Mouse (Mus musculus) forebrain, embryonic 11.5 days (tissue): ENCODE results near the gene Snrnp35. TPM values are rescaled to one million over a fixed set of nuclear protein-coding genes. Genes with fewer than 3 reads are reported as not detected.

Experiments used
- ATAC-seq: fragments of 200-750 bp; cut with Nextera tagmentation; replicated peaks from 2 replicates; pipeline ENCODE4 v1.8.0; 2017; ENCODE audit warnings: moderate TSS enrichment; ENCODE audit not compliant: low FRiP score
- DNase-seq: peaks from one replicate; pipeline ENCODE4 v3.0.0-alpha.2; 2017; ENCODE audit warnings: low spot score
- H3K27ac ChIP-seq: fragments of 300-500 bp; sonication (generic); 2 replicates; pipeline ENCODE4 v1.5.1; 2014; ENCODE audit warnings: low read depth, low read length
- H3K27me3 ChIP-seq: fragments of 300-500 bp; sonication (generic); 2 replicates; pipeline ENCODE4 v1.6.1; 2014; ENCODE audit warnings: mild to moderate bottlenecking, low read length, mixed read lengths; ENCODE audit not compliant: control insufficient read depth, insufficient read depth
- H3K36me3 ChIP-seq: fragments of 300-500 bp; sonication (generic); 2 replicates; pipeline ENCODE4 v1.6.1; 2014; ENCODE audit warnings: mild to moderate bottlenecking, low read length, moderate library complexity, mixed read lengths; ENCODE audit not compliant: control insufficient read depth, insufficient read depth
- H3K4me1 ChIP-seq: fragments of 300-500 bp; sonication (generic); replicated peaks from 2 replicates; pipeline ENCODE4 v1.6.1; 2014; ENCODE audit warnings: low read length, mixed read lengths; ENCODE audit not compliant: control insufficient read depth, insufficient read depth
- H3K4me2 ChIP-seq: fragments of 300-500 bp; sonication (generic); 2 replicates; pipeline ENCODE4 v1.6.1; 2014; ENCODE audit warnings: low read depth, mild to moderate bottlenecking, low read length, moderate library complexity, mixed read lengths; ENCODE audit not compliant: severe bottlenecking
- H3K4me3 ChIP-seq: fragments of 300-500 bp; sonication (generic); 2 replicates; pipeline ENCODE4 v1.5.1; 2014; ENCODE audit warnings: low read depth, low read length
- H3K9ac ChIP-seq: fragments of 300-500 bp; sonication (generic); 2 replicates; pipeline ENCODE4 v1.6.1; 2014; ENCODE audit warnings: low read length
- H3K9me3 ChIP-seq: fragments of 300-500 bp; sonication (generic); 2 replicates; pipeline ENCODE4 v1.6.1; 2016; ENCODE audit warnings: low read length, mixed read lengths; ENCODE audit not compliant: control insufficient read depth
- whole genome bisulfite sequencing: fragments of 180-500 bp; shearing (Covaris S2); extraction: QIAGEN DNeasy Blood & Tissue Kit; methylation state at CpG from one replicate; pipeline ENCODE4 v1.1.7; 2014; 5-methylcytosine and 5-hydroxymethylcytosine counted together
- polyA plus RNA-seq: library from polyadenylated mRNA; unstranded; fragments of >200 nt; fragmentation: Nextera tagmentation; extraction: Ambion mirVana; gene quantifications from 2 replicates; pipeline ENCODE4 v1.2.1, GENCODE M21; 2014

Gene Snrnp35
- polyA plus RNA-seq = 14.3 and 17.3 TPM in 2 replicates

DNA sequence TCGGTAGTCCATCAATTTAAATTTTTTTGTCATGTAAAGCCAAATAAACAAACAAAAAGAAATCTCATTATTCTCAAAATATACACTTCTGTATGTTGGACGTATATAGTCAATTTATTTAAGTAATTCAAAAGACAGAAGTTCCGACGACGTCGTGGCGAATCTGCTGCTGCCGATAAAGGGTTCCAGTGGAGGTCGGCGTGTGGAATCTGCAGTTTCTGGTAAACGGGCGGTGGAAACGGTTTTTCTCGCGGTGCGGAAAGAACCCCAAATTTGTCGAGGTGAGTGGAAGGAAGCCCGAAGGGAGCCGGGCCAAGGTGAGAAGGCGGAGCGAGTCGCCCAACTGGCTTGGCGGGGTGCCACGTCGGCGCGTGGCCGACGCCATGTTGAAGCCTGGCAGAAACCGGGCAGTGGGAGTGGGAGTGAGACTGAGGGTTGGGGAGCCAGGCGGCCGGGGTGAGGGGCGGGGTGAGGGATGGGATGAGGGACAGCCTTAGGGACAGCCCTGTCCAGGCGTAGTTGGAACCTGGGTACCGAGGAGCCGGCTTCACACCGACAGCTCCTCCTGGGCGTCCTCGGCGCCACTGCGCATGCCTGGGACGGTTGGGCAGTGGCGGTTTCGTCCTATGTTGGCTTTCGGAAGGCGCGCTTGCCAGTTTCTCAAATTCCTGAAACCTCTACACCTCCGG lies at the start of gene Snrnp35:
Gene Snrnp35, plus strand, starts transcription at position 169 of the 689 bp plus-strand sequence.
- Histone ChIP-seq H3K36me3 (no peaks in the 10 kb centered on the region), H3K4me3 (peak within 1 kb of the TSS; percentile 68), H3K27me3 (no peaks in the 10 kb centered on the region), H3K9ac (peak within 1 kb of the TSS; percentile 90), H3K27ac (peak within 1 kb of the TSS; percentile 98), H3K4me2 (peak within 1 kb of the TSS; percentile 75), H3K9me3 (no peaks in the 10 kb centered on the region), H3K4me1 (0 out of 2 replicates have a peak, but pooled peaks cover 2% of the 10 kb centered on the region)
- ATAC-seq (peak; percentile 93), DNase-seq (peak; percentile 95)
- under 1% methylated on average over 48 of the region's 48 CpGs for WGBS

DNA sequence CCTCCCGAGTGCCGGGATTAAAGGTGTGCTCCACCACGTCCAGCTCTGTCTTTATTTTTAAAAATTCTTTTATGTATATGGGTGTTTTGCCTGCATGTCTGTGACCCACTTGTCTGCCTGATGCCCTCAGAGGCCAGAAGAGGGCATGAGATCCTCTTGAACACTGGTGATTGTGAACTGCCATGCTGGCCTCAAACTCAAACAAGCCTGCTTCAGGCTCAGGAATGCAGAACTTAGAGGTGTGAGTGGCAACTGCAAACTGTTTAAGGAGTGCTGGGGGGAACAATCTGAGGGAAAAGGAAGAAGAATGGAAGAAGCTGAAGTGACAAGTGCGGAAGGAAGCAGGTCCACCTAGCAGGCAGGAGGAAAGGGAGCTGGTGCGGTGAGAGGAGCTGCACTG lies 44.7 kb upstream of the Snrnp35 start:
- H3K27ac ChIP-seq = no peak overlapping the region
- no peak overlapping the region; the same call in 1 of the 2 replicates for H3K9ac ChIP-seq
- no peaks in the 10 kb centered on the region; the same call in 1 of the 2 replicates for H3K4me1 ChIP-seq
- H3K4me3 ChIP-seq = no peak overlapping the region
- WGBS = 92% methylated on average over 5 of the region's 5 CpGs
- ATAC-seq (no peak), DNase-seq (no peak)
- H3K9me3 ChIP-seq = no peaks in the 10 kb centered on the region
- H3K36me3 ChIP-seq = no peaks in the 10 kb centered on the region; the same call in 1 of the 2 replicates
- H3K27me3 ChIP-seq = no peaks in the 10 kb centered on the region
- no peak overlapping the region for H3K4me2 ChIP-seq

DNA sequence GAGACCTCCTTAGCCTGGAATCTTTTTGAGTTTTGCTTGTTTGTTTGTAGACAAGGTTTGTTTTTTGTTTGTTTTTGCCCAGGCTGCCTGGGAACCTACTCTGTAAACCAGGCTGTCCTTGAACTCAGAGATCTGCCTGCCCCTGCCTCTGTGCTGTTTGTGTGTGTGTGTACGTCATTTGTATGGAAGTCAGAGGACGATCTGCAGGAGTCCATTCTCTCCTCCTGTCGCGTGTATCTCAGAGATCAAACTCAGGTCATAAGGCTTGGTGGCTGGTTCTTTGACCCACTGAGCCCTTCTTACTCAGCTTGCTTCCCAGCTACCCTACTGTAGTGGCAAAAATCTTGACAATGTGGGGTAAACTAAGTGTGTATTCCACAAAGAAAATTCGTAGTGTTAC lies 44.2 kb upstream of the Snrnp35 start:
- no peak overlapping the region; the same call in 1 of the 2 replicates for H3K4me3 ChIP-seq
- peak overlapping the region; percentile 94 for H3K4me2 ChIP-seq
- H3K9me3 ChIP-seq = no peaks in the 10 kb centered on the region
- H3K27ac ChIP-seq = 0 out of 2 replicates have a peak overlapping the region, but pooled peaks have one; percentile 31
- H3K9ac ChIP-seq = no peak overlapping the region
- DNase-seq (no peak), ATAC-seq (no peak)
- no peaks in the 10 kb centered on the region; the same call in 1 of the 2 replicates for H3K4me1 ChIP-seq
- H3K36me3 ChIP-seq = no peaks in the 10 kb centered on the region; the same call in 1 of the 2 replicates
- 64% methylated on average over 5 of the region's 5 CpGs for WGBS
- H3K27me3 ChIP-seq = no peaks in the 10 kb centered on the region

DNA sequence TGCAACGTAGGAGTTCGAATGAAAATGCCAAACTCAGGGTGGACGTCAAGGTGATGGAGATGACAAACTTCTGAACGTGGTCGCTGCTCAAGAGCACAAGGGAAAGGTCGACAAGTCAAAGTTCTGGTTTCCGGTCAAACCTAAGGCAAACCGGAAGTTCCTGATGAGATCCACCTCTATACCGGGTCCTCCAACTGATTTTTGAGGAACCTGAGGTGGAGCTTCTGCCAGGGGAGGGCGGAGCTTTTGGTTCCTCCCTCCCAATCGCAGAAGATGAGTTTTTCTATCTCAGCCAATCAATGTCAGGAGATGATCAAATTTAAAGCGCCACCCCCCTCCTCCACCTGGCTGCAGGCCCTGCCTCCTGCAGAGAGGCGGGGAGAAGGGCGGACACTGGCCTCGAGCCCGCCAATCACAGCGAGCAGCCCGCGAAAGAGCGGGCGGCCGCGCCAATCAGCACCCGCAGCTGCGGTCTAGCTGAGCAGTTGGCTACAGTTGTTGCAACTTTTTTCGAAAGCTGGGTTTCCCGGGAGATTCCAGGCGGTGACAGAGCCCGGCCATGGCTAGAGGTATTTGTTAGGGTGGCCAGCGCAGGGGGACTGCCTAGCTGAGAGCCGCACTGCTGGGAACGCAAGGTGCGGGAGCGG lies 43.4 kb upstream of the Snrnp35 start, which contains the start of gene Kmt5a:
Gene Kmt5a, plus strand, starts transcription at position 484 of the 647 bp plus-strand sequence.
- ATAC-seq (peak; percentile 98), DNase-seq (peak; percentile 96)
- no peaks in the 10 kb centered on the region for H3K27me3 ChIP-seq
- H3K27ac ChIP-seq = peak within 1 kb of the TSS; percentile 93
- peak within 1 kb of the TSS; percentile 94 for H3K4me2 ChIP-seq
- 2% methylated on average over 34 of the region's 34 CpGs for WGBS
- H3K4me3 ChIP-seq = peak within 1 kb of the TSS; percentile 70
- H3K9ac ChIP-seq = peak within 1 kb of the TSS; percentile 82
- peaks cover 1% of the 10 kb centered on the region; the same call in 1 of the 2 replicates for H3K4me1 ChIP-seq
- no peaks in the 10 kb centered on the region for H3K9me3 ChIP-seq
- no peaks in the 10 kb centered on the region; the same call in 1 of the 2 replicates for H3K36me3 ChIP-seq

DNA sequence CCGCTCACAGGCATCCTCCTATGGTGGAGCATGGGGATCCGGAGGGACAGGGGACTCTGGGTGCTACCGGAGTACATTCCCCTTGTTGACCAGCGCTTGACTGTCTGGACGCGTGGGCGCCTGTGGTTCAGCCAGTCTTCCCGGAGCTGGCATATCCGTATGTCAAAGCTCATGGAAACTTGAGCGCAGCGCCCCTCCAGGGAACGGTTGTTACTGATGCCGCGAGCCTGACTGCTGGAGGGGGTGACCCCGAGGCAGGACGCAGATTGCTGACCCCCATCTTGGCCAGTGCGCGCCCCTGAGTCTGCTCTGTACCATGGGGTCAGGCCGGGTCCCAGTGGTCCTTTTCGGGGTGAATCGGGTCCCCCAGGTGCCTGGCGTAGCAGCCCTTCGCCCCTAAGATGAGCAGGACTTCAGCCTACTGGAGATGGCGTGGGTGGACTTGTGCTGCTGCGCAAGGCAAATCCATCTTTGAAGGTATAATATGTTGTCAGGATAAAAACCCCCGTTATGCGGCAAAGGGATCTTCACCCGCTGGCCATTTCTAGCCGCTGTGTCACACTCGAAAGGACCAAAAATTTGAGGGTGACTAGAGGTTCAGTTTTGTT lies 42.7 kb upstream of the Snrnp35 start:
- peak; percentile 68 for ATAC-seq
- H3K9ac ChIP-seq = peak overlapping the region; percentile 82
- peak overlapping the region; percentile 70 for H3K4me3 ChIP-seq
- no peaks in the 10 kb centered on the region for H3K9me3 ChIP-seq
- no peaks in the 10 kb centered on the region; the same call in 1 of the 2 replicates for H3K36me3 ChIP-seq
- H3K27ac ChIP-seq = peak overlapping the region; percentile 93
- under 1% methylated on average over 30 of the region's 30 CpGs for WGBS
- no peaks in the 10 kb centered on the region for H3K27me3 ChIP-seq
- H3K4me1 ChIP-seq = peaks cover 5% of the 10 kb centered on the region; the same call in 1 of the 2 replicates
- no peak for DNase-seq
- peak overlapping the region; percentile 94 for H3K4me2 ChIP-seq

DNA sequence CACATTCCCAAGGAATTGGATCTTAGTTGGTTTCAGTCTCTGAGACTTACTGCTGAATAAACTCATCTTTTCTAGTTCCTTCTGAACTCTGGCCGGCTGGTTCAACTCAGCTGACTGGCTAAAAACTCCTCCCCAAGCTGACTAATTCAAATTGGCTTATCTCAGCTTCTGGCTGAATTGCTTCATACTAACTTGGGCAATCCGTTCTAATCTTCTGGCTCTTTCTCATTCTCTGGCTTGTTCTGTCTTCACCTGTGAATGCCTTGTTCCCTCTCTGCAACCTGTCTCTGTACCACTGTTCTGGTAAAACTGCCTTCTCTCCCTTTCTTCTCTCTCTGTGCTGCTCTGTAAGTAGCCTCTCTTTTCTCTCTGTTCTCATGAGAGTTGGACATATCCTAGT lies 40.3 kb upstream of the Snrnp35 start:
- Histone ChIP-seq H3K9ac (no peak overlapping the region), H3K27ac (no peak overlapping the region), H3K9me3 (no peaks in the 10 kb centered on the region), H3K4me1 (peaks cover 18% of the 10 kb centered on the region), H3K4me3 (no peak overlapping the region), H3K4me2 (no peak overlapping the region), H3K27me3 (no peaks in the 10 kb centered on the region), H3K36me3 (no peaks in the 10 kb centered on the region; the same call in 1 of the 2 replicates)
- 93% methylated on average over 2 of the region's 2 CpGs for WGBS
- ATAC-seq (no peak), DNase-seq (no peak)

DNA sequence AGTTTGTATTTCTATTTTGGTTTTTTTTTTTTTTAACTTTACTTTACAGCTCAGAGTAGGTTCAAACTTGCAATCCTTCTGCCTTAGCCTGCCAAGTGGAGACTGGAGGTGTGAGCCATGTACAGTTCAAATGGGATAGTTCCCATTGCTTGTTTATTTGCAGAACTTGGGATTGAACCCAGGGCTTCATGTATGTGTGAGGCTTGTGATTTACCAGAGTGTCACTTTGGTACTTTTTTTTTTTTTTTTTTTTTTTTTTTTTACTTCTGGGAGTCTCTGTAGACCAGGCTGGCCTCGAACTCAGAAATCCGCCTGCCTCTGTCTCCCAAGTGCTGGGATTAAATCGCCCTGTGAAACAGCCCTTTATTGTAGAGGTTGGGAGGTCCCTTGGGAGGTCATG lies 38.7 kb upstream of the Snrnp35 start:
- H3K4me3 ChIP-seq = no peak overlapping the region
- no peak overlapping the region for H3K4me2 ChIP-seq
- no peak overlapping the region for H3K27ac ChIP-seq
- H3K36me3 ChIP-seq = peaks cover 2% of the 10 kb centered on the region; the same call in 1 of the 2 replicates
- H3K9ac ChIP-seq = no peak overlapping the region
- WGBS = 64% methylated on average over 3 of the region's 3 CpGs
- ATAC-seq (no peak), DNase-seq (no peak)
- H3K4me1 ChIP-seq = peaks cover 19% of the 10 kb centered on the region
- no peaks in the 10 kb centered on the region for H3K27me3 ChIP-seq
- H3K9me3 ChIP-seq = no peaks in the 10 kb centered on the region
